Mouse (Mus musculus) neutrophil, adult 83 days (primary cell): ENCODE results near the gene Gemin7. TPM values are rescaled to one million over a fixed set of nuclear protein-coding genes. Genes with fewer than 3 reads are reported as not detected.

ENCODE experiments used
- total RNA-seq, 2 experiments: library from RNA; stranded (reverse); gene quantifications; one replicate each; pipeline ENCODE4 v1.2.4; 2023

Gemin7 gene
- total RNA-seq = 10 to 100 TPM; 53.1 to 56.2 TPM

DNA sequence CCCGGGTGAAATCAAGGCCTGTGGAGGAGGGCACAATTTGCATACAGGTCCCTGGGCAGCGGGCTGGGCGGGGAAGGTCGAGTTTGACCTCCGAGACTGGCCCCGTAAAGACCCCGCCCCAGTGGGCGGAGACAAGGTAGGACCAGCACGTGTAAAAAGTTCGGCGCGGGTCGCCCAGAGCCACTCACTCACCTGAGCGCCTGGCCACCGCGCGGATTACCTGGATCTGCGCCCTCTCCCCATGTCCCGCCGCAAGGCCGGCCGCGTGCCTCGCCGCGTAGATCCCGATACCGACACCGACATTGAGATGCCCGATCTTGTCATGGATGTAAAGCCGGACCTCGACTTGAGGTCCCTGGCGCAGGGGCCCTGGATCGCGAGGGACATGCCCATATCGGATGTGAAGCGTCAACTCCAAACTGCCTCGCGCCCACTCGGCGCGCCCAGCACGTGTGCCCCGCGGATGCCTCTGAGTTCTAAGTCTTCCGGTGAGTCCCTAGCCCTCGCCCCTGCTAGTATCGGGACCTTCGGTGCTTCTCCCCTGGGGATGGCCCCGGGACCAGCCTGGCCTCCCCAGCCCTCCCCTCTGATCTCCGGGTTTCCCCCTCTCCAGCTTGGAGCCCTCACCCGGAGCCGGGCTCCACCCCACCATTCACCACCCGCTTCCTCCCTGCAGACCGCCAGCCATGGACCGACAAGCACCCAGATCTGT, at the start of gene Gemin7, which contains the start of gene Zfp296:
TSS of gene Gemin7 (minus strand) at position 455 of the 712 bp plus-strand sequence.
TSS of gene Zfp296 (plus strand) at position 147 of the 712 bp plus-strand sequence.

DNA sequence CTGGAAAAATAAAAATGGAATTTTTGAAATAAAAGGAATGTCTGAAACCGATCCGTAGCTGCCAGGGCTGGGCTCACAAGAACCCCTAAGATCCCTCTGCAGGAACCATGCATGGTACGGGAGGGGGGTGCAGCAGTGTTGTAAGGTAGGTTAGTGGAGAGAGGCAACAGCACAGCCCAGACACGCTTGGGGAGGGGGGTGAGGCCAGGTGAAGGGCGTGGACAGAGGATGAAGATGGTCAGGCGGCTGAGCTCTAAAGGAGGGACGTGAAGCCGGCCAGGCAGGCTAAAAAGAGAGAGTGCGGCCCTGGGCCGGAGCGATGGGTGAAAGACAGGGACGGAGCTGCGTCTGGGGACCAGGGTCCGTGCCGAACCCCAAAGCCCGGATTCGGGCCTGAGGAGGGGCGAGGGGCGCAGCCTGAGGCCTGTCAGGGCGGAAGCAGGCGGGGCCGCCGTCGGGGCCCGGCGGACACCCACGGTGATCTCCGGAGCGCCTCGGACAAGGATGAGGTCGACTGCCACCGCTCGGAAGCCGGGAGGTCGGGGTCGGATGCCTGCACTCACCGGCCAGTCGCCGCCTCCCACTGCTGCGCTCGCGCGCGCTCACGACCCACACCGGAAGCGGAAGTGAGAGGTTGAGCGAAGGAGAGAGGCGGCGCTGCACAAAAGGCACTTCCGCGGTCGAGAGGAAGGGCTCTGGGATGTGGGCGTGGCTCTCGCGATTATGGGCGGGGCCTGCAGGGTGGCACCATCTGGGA, 26.6 kb upstream of the Gemin7 start, which contains the start of gene Clasrp:
TSS of gene Clasrp (minus strand) at position 638 of the 757 bp plus-strand sequence.

DNA sequence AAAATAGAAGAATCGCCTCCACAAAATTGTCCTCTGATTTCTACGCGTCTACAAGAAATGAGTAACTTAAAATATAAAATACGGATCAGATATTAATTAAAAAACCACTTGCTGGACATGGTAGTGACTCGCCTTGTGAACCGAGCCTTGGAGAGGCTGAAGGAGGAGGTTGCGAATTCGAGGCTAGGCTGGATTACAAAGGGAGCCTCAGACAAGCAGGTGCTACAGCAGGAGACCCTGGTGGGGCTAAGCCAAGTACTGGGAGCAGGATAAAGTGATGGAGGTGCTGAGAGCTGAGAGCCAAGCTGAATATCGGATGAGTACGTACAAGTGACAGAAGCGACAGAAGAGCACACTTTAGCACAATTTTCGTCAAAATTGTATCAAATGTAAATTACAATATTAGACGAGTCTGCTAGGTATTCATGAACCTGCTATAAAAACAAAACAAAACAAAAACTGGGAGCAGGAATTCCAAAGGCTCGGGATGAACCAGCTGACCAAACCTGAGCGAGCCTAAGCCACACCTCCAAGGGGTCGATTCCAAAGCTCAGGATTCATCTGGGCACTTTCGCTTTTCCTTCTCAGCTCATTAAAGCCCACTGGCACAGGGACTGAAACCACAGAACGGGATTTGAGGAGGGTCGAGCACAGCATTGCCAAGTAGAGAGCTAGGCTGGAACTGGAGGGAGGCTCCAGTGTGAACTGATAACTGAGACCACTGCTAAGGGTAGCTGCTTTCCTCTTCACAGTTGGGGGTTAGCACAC, 14.6 kb downstream of the Gemin7 start, which contains the start of gene Ppp1r37:
TSS of gene Ppp1r37 (minus strand) at position 434 of the 768 bp plus-strand sequence.

DNA sequence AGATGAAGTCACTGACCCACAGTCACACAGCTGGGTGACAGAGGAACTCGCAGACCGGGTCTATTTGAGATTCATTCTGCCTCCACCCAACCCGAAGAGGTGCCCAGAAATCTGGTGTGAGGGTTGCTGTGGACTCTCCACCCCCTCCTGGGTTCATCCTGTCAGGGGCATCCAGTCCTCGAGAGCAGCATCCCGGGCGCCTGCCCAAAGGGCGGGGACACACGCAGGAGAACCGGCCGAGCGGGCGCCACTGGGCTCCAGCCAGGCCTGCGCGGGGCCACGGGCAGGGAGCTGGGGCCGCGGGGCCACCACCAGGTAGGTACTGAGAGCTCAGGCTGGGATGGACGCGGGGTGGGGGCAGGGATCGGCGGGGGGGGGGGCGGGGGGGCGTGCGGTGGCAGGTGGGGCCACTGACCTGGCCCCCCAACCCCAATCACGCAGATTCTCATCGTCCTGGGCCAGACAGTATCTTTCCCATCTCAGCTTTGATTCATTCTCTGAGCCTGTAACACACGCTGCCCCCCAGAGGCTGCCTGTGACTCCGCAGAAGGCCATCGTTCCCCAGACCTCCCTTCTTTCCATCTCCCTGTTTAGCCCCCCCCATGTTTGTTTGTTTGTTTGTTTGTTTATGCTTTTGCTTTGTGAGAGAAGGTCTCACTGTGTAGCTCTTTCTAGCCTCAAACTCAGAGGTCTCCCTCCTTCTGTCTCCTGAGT, 59.6 kb downstream of the Gemin7 start, which contains the start of gene Nkpd1:
TSS of gene Nkpd1 (plus strand) at position 187 of the 714 bp plus-strand sequence.

Other genes starting within 250 kb of the Gemin7 start
- gene Ercc1, start 232.8 kb downstream of the Gemin7 start, total RNA-seq = 10 to 100 TPM; 16.8 to 19.7 TPM
- gene Cd3eap, start 218.1 kb downstream of the Gemin7 start, total RNA-seq = 1 to 10 TPM; 5.5 to 5.8 TPM
- gene Ppp1r13l, start 217.8 kb downstream of the Gemin7 start, total RNA-seq = 1 to 10 TPM; 2.9 to 5.6 TPM
- 10 to 100 TPM; 13.2 to 23.6 TPM for gene Ercc2, start 195.6 kb downstream of the Gemin7 start, total RNA-seq
- not detected for gene Klc3, start 173.5 kb downstream of the Gemin7 start, total RNA-seq
- gene Ckm, start 172.8 kb downstream of the Gemin7 start, total RNA-seq = 1 to 10 TPM; 3.4 to 4.7 TPM
- gene Mark4, start 118.8 kb downstream of the Gemin7 start, total RNA-seq = 10 to 100 TPM; 26.4 to 28.6 TPM
- under 1 TPM; 0.24 to 0.35 TPM for gene Exoc3l2, start 114.3 kb downstream of the Gemin7 start, total RNA-seq
- 1 to 10 TPM; 7.4 to 7.9 TPM for gene Bloc1s3, start 69.2 kb downstream of the Gemin7 start, total RNA-seq
- gene Trappc6a, start 69.2 kb downstream of the Gemin7 start, total RNA-seq = 10 to 100 TPM; 22.1 to 24.5 TPM
- gene Nkpd1, start 59.8 kb downstream of the Gemin7 start, total RNA-seq = not detected
- gene Ppp1r37, start 14.5 kb downstream of the Gemin7 start, total RNA-seq = 10 to 100 TPM; 31.9 to 36.5 TPM
- gene Zfp296, start 308 bp downstream of the Gemin7 start, total RNA-seq = 1 to 10 TPM; 3.0 to 3.5 TPM
- gene Clasrp, start 26.9 kb upstream of the Gemin7 start, total RNA-seq = 10 to 100 TPM; 51.8 to 52.1 TPM
- gene Relb, start 51.8 kb upstream of the Gemin7 start, total RNA-seq = 10 to 100 TPM; 13.5 to 14.1 TPM
- 10 to 100 TPM; 57.6 to 60.6 TPM for gene Clptm1, start 87.4 kb upstream of the Gemin7 start, total RNA-seq
- gene Apoc2, start 100.3 kb upstream of the Gemin7 start, total RNA-seq = 10 to 100 TPM; 52.2 to 56.0 TPM
- not detected for gene Gm44805, start 103.8 kb upstream of the Gemin7 start, total RNA-seq
- gene Apoc4, start 103.9 kb upstream of the Gemin7 start, total RNA-seq = not detected
- 1 to 10 TPM; 3.8 to 5.7 TPM for gene Apoc1, start 115.1 kb upstream of the Gemin7 start, total RNA-seq
- 10 to 100 TPM; 95.8 to 99.6 TPM for gene Apoe, start 121.6 kb upstream of the Gemin7 start, total RNA-seq
- 10 to 100 TPM; 28.6 to 35.3 TPM for gene Tomm40, start 137.8 kb upstream of the Gemin7 start, total RNA-seq
- gene Nectin2, start 172.9 kb upstream of the Gemin7 start, total RNA-seq = under 1 TPM; 0.38 to 0.55 TPM
- gene Bcam, start 193.4 kb upstream of the Gemin7 start, total RNA-seq = not detected
- not detected for gene Cblc, start 219.2 kb upstream of the Gemin7 start, total RNA-seq
- gene Bcl3, start 245.2 kb upstream of the Gemin7 start, total RNA-seq = 10 to 100 TPM; 19.6 to 41.8 TPM